Mouse (Mus musculus): ENCODE results near the gene Olfr1153. TPM values are rescaled to one million over a fixed set of nuclear protein-coding genes. Genes with fewer than 3 reads are reported as not detected.

Olfr1153 gene
- polyA plus RNA-seq, 1 experiment = not detected

Other genes starting within 250 kb of the Olfr1153 start
- gene Olfr1133, start 247.6 kb upstream of the Olfr1153 start, polyA plus RNA-seq (2012; fragmentation: generic; extraction: Trizol) = not detected
- not detected for gene Olfr1134, start 236.5 kb upstream of the Olfr1153 start, polyA plus RNA-seq (2012; fragmentation: generic; extraction: Trizol)
- gene Olfr1135, start 221.3 kb upstream of the Olfr1153 start, polyA plus RNA-seq (2012; fragmentation: generic; extraction: Trizol) = not detected
- gene Olfr1136, start 201.0 kb upstream of the Olfr1153 start, polyA plus RNA-seq (2012; fragmentation: generic; extraction: Trizol) = not detected
- not detected for gene Olfr1137, start 181.8 kb upstream of the Olfr1153 start, polyA plus RNA-seq (2012; fragmentation: generic; extraction: Trizol)
- not detected for gene Olfr1138, start 155.0 kb upstream of the Olfr1153 start, polyA plus RNA-seq (2012; fragmentation: generic; extraction: Trizol)
- gene Olfr1140, start 151.2 kb upstream of the Olfr1153 start, polyA plus RNA-seq (2012; fragmentation: generic; extraction: Trizol) = not detected
- gene Olfr1141, start 141.0 kb upstream of the Olfr1153 start, polyA plus RNA-seq (2012; fragmentation: generic; extraction: Trizol) = not detected
- not detected for gene Olfr152, start 115.5 kb upstream of the Olfr1153 start, polyA plus RNA-seq (2012; fragmentation: generic; extraction: Trizol)
- not detected for gene Olfr1143, start 94.4 kb upstream of the Olfr1153 start, polyA plus RNA-seq (2012; fragmentation: generic; extraction: Trizol)
- gene Olfr1145, start 85.1 kb upstream of the Olfr1153 start, polyA plus RNA-seq (2012; fragmentation: generic; extraction: Trizol) = not detected
- not detected for gene Olfr1148, start 64.4 kb upstream of the Olfr1153 start, polyA plus RNA-seq (2012; fragmentation: generic; extraction: Trizol)
- gene Olfr1150-ps1, start 51.0 kb upstream of the Olfr1153 start, polyA plus RNA-seq (2012; fragmentation: generic; extraction: Trizol) = not detected
- gene Olfr1151, start 39.1 kb upstream of the Olfr1153 start, polyA plus RNA-seq (2012; fragmentation: generic; extraction: Trizol) = not detected
- gene Olfr1152, start 28.5 kb upstream of the Olfr1153 start, polyA plus RNA-seq (2012; fragmentation: generic; extraction: Trizol) = not detected
- gene Olfr1154, start 10.2 kb downstream of the Olfr1153 start, polyA plus RNA-seq (2012; fragmentation: generic; extraction: Trizol) = not detected
- not detected for gene Olfr1155, start 50.2 kb downstream of the Olfr1153 start, polyA plus RNA-seq (2012; fragmentation: generic; extraction: Trizol)
- gene Olfr1156, start 58.1 kb downstream of the Olfr1153 start, polyA plus RNA-seq (2012; fragmentation: generic; extraction: Trizol) = not detected
- not detected for gene Olfr1157, start 73.3 kb downstream of the Olfr1153 start, polyA plus RNA-seq (2012; fragmentation: generic; extraction: Trizol)
- gene Olfr74, start 79.7 kb downstream of the Olfr1153 start, polyA plus RNA-seq (2012; fragmentation: generic; extraction: Trizol) = not detected
- gene Olfr1158, start 95.2 kb downstream of the Olfr1153 start, polyA plus RNA-seq (2012; fragmentation: generic; extraction: Trizol) = not detected
- gene Olfr1160, start 113.3 kb downstream of the Olfr1153 start, polyA plus RNA-seq (2012; fragmentation: generic; extraction: Trizol) = not detected
- not detected for gene Olfr1161, start 127.8 kb downstream of the Olfr1153 start, polyA plus RNA-seq (2012; fragmentation: generic; extraction: Trizol)
- gene Olfr73, start 142.7 kb downstream of the Olfr1153 start, polyA plus RNA-seq (2012; fragmentation: generic; extraction: Trizol) = not detected
- gene Olfr1162, start 156.2 kb downstream of the Olfr1153 start, polyA plus RNA-seq (2012; fragmentation: generic; extraction: Trizol) = not detected
- gene Olfr1163, start 176.9 kb downstream of the Olfr1153 start, polyA plus RNA-seq (2012; fragmentation: generic; extraction: Trizol) = not detected
- gene Olfr1164, start 199.0 kb downstream of the Olfr1153 start, polyA plus RNA-seq (2012; fragmentation: generic; extraction: Trizol) = not detected
- not detected for gene Olfr1166, start 233.3 kb downstream of the Olfr1153 start, polyA plus RNA-seq (2012; fragmentation: generic; extraction: Trizol)

Data from myocyte (in vitro differentiated cells).